Mouse (Mus musculus) embryonic facial prominence, embryonic 11.5 days (tissue): ENCODE data around the gene Tmcc1. TPM values are rescaled to one million over a fixed set of nuclear protein-coding genes. Genes with fewer than 3 reads are reported as not detected.

Source experiments
- ATAC-seq: fragments of 200-750 bp; cut with Nextera tagmentation; replicated peaks from 2 replicates; pipeline ENCODE4 v1.8.0; 2017; ENCODE audit warnings: low read depth; ENCODE audit not compliant: insufficient number of reproducible peaks, low FRiP score, low TSS enrichment
- DNase-seq: peaks from one replicate; pipeline ENCODE4 v3.0.0-alpha.2; 2015; ENCODE audit warnings: low spot score
- H3K27ac ChIP-seq: fragments of 300-500 bp; sonication (generic); replicated peaks from 2 replicates; pipeline ENCODE4 v1.5.1; 2014; ENCODE audit warnings: mild to moderate bottlenecking, low read depth, low read length, control low read depth
- H3K27me3 ChIP-seq: fragments of 300-500 bp; sonication (generic); 2 replicates; pipeline ENCODE4 v1.6.1; 2014; ENCODE audit warnings: mild to moderate bottlenecking, low read length, moderate library complexity, mixed read lengths; ENCODE audit not compliant: control insufficient read depth, insufficient read depth
- H3K36me3 ChIP-seq: fragments of 300-500 bp; sonication (generic); replicated peaks from 2 replicates; pipeline ENCODE4 v1.6.1; 2014; ENCODE audit warnings: low read depth, mild to moderate bottlenecking, low read length, moderate library complexity, mixed read lengths; ENCODE audit not compliant: control insufficient read depth, insufficient read depth
- H3K4me1 ChIP-seq: fragments of 300-500 bp; sonication (generic); 2 replicates; pipeline ENCODE4 v1.6.1; 2014; ENCODE audit warnings: low read length, mixed read lengths; ENCODE audit not compliant: control insufficient read depth, insufficient read depth
- H3K4me2 ChIP-seq: fragments of 300-500 bp; sonication (generic); 2 replicates; pipeline ENCODE4 v1.6.1; 2014; ENCODE audit warnings: low read depth, mild to moderate bottlenecking, control low read depth, low read length, moderate library complexity
- H3K4me3 ChIP-seq: fragments of 300-500 bp; sonication (generic); 2 replicates; pipeline ENCODE4 v1.5.1; 2014; ENCODE audit warnings: low read depth, low read length, control low read depth
- H3K9ac ChIP-seq: fragments of 300-500 bp; sonication (generic); replicated peaks from 2 replicates; pipeline ENCODE4 v1.6.1; 2014; ENCODE audit warnings: mild to moderate bottlenecking, control low read depth, low read length
- H3K9me3 ChIP-seq: fragments of 300-500 bp; sonication (generic); replicated peaks from 2 replicates; pipeline ENCODE4 v1.6.1; 2016; ENCODE audit warnings: mild to moderate bottlenecking, low read length, inconsistent platforms, mixed read lengths; ENCODE audit not compliant: control insufficient read depth
- WGBS: fragments of 180-500 bp; shearing (Covaris S2); extraction: QIAGEN DNeasy Blood & Tissue Kit; methylation state at CpG from one replicate; pipeline ENCODE4 v1.1.7; 2014; 5-methylcytosine and 5-hydroxymethylcytosine counted together
- polyA plus RNA-seq: library from polyadenylated mRNA; unstranded; fragments of >200 nt; fragmentation: Nextera tagmentation; extraction: Ambion mirVana; gene quantifications from 2 replicates; pipeline ENCODE4 v1.2.1, GENCODE M21; 2014

The Tmcc1 gene
- polyA plus RNA-seq, 1 experiment from 2014 or later, result 14.1 TPM

GRCm38 (mm10) chr6:115998758-115999157 is 194.5 kb downstream of the Tmcc1 start:
- Histone ChIP-seq H3K4me3 (no peak overlapping the region), H3K4me1 (peaks cover 12% of the 10 kb centered on the region), H3K9ac (no peak overlapping the region), H3K27ac (no peak overlapping the region), H3K36me3 (no peaks in the 10 kb centered on the region), H3K9me3 (no peaks in the 10 kb centered on the region), H3K4me2 (no peak overlapping the region), H3K27me3 (peaks cover 6% of the 10 kb centered on the region)
- WGBS, result 65% methylated on average over 7 of the region's 7 CpGs
- no peak for ATAC-seq
- no peak for DNase-seq

GRCm38 (mm10) chr6:115997726-115998311 is 195.5 kb downstream of the Tmcc1 start:
- 8% methylated on average over 3 of the region's 3 CpGs for WGBS
- ATAC-seq, result no peak; the same call in 1 of the 2 replicates
- peaks cover 16% of the 10 kb centered on the region for H3K4me1 ChIP-seq
- DNase-seq, result peak; percentile 65
- no peaks in the 10 kb centered on the region for H3K9me3 ChIP-seq
- peaks cover 16% of the 10 kb centered on the region for H3K27me3 ChIP-seq
- no peak overlapping the region for H3K4me2 ChIP-seq
- no peak overlapping the region for H3K4me3 ChIP-seq
- no peaks in the 10 kb centered on the region for H3K36me3 ChIP-seq
- H3K9ac ChIP-seq, result no peak overlapping the region
- H3K27ac ChIP-seq, result peak overlapping the region; percentile 35; the same call in 1 of the 2 replicates

- no peak for DNase-seq
- H3K27ac ChIP-seq, result no peak overlapping the region
- H3K9ac ChIP-seq, result no peak overlapping the region; the same call in 1 of the 2 replicates
Measured at GRCm38 (mm10) chr6:115996171-115996851, 197.0 kb downstream of the Tmcc1 start.

GRCm38 (mm10) chr6:115995531-115995941 is 197.8 kb downstream of the Tmcc1 start:
- Histone ChIP-seq H3K36me3 (no peaks in the 10 kb centered on the region), H3K9me3 (no peaks in the 10 kb centered on the region), H3K9ac (no peak overlapping the region), H3K4me2 (no peak overlapping the region; the same call in 1 of the 2 replicates), H3K27me3 (peaks cover 23% of the 10 kb centered on the region), H3K4me3 (no peak overlapping the region), H3K27ac (0 out of 2 replicates have a peak overlapping the region, but pooled peaks have one; percentile 8), H3K4me1 (peaks cover 23% of the 10 kb centered on the region)
- DNase-seq, result no peak
- 61% methylated on average over 4 of the region's 4 CpGs for WGBS
- ATAC-seq, result no peak

More at GRCm38 (mm10) chr6:115996171-115996851, 197.0 kb downstream of the Tmcc1 start:
- Histone ChIP-seq H3K4me3 (no peak overlapping the region), H3K4me1 (peaks cover 22% of the 10 kb centered on the region), H3K4me2 (no peak overlapping the region), H3K9me3 (no peaks in the 10 kb centered on the region), H3K36me3 (no peaks in the 10 kb centered on the region), H3K27me3 (peaks cover 21% of the 10 kb centered on the region)
- ATAC-seq, result no peak
- 16% methylated on average over 6 of the region's 6 CpGs for WGBS

- DNase-seq (peak; percentile 90), ATAC-seq (peak; percentile 22; the same call in 1 of the 2 replicates)
- Histone ChIP-seq H3K27ac (0 out of 2 replicates have a peak within 1 kb of the TSS, but pooled peaks have one; percentile 8), H3K9ac (peak within 1 kb of the TSS; percentile 50), H3K4me1 (peaks cover 23% of the 10 kb centered on the region), H3K4me3 (peak within 1 kb of the TSS; percentile 57), H3K9me3 (no peaks in the 10 kb centered on the region), H3K4me2 (peak within 1 kb of the TSS; percentile 87), H3K36me3 (no peaks in the 10 kb centered on the region), H3K27me3 (peaks cover 23% of the 10 kb centered on the region)
- WGBS, result under 1% methylated on average over 26 of the region's 51 CpGs
Measured at GRCm38 (mm10) chr6:115994877-115995520, 198.3 kb downstream of the Tmcc1 start, which contains the start of gene Plxnd1. Plxnd1 (minus strand) TSS chr6:115995005.

- Histone ChIP-seq H3K4me1 (peaks cover 23% of the 10 kb centered on the region), H3K27me3 (peaks cover 23% of the 10 kb centered on the region), H3K4me2 (peak overlapping the region; percentile 87), H3K4me3 (peak overlapping the region; percentile 57), H3K36me3 (no peaks in the 10 kb centered on the region), H3K9ac (peak overlapping the region; percentile 50), H3K27ac (no peak overlapping the region), H3K9me3 (no peaks in the 10 kb centered on the region)
- DNase-seq (no peak), ATAC-seq (no peak; the same call in 1 of the 2 replicates)
- 1% methylated on average over 90 of the region's 93 CpGs for WGBS
Measured at GRCm38 (mm10) chr6:115994146-115994876, 199.0 kb downstream of the Tmcc1 start.

GRCm38 (mm10) chr6:115993463-115994145 is 199.7 kb downstream of the Tmcc1 start:
- no peak for DNase-seq
- Histone ChIP-seq H3K27me3 (peaks cover 23% of the 10 kb centered on the region), H3K27ac (0 out of 2 replicates have a peak overlapping the region, but pooled peaks have one; percentile 52), H3K9me3 (no peaks in the 10 kb centered on the region), H3K4me3 (peak overlapping the region; percentile 57), H3K9ac (peak overlapping the region; percentile 50), H3K36me3 (no peaks in the 10 kb centered on the region), H3K4me2 (peak overlapping the region; percentile 87), H3K4me1 (peaks cover 23% of the 10 kb centered on the region)
- no peak for ATAC-seq
- 2% methylated on average over 83 of the region's 86 CpGs for WGBS
